Mouse (Mus musculus) small intestine, adult 2 months (tissue): Measurements from ENCODE around the gene Polr2c. TPM values are rescaled to one million over a fixed set of nuclear protein-coding genes. Genes with fewer than 3 reads are reported as not detected.

ENCODE experiments used
- H3K27ac ChIP-seq: fragments of 200-500 bp; 2 replicates; pipeline ENCODE4 v1.5.1; 2012; ENCODE audit warnings: low read depth, low read length, control low read depth, inconsistent platforms; ENCODE audit not compliant: insufficient read depth
- H3K27me3 ChIP-seq: fragments of 200-500 bp; 2 replicates; pipeline ENCODE4 v1.6.1; 2012; ENCODE audit warnings: mild to moderate bottlenecking, moderate library complexity, low read length, inconsistent platforms; ENCODE audit not compliant: control insufficient read depth, insufficient read depth
- H3K36me3 ChIP-seq: fragments of 200-500 bp; 2 replicates; pipeline ENCODE4 v1.6.1; 2012; ENCODE audit warnings: mild to moderate bottlenecking, low read length, control low read depth, inconsistent platforms; ENCODE audit not compliant: control insufficient read depth, insufficient read depth
- H3K4me1 ChIP-seq: fragments of 200-500 bp; 2 replicates; pipeline ENCODE4 v1.6.1; 2012; ENCODE audit warnings: low read length, inconsistent platforms, mixed read lengths; ENCODE audit not compliant: control insufficient read depth, insufficient read depth, insufficient read length
- H3K4me3 ChIP-seq: fragments of 200-500 bp; 2 replicates; pipeline ENCODE4 v1.5.1; 2012; ENCODE audit warnings: low read depth, mild to moderate bottlenecking, control low read depth, inconsistent platforms, low read length, moderate library complexity
- CTCF ChIP-seq: fragments of 200-500 bp; IDR thresholded peaks from 2 replicates; pipeline ENCODE4 v1.5.1; 2012; ENCODE audit warnings: low read depth, mild to moderate bottlenecking, control low read depth, inconsistent platforms, low read length, moderate library complexity, mixed read lengths; ENCODE audit not compliant: insufficient replicate concordance, insufficient read length; ENCODE audit errors: extremely low read depth
- POLR2A ChIP-seq: fragments of 200-500 bp; IDR thresholded peaks from 2 replicates; pipeline ENCODE4 v1.6.1; 2012; ENCODE audit warnings: low read depth, mild to moderate bottlenecking, control low read depth, inconsistent platforms, low read length, moderate library complexity
- WGBS: fragments of 180-500 bp; shearing (Covaris S2); methylation state at CpG from one replicate; pipeline ENCODE4 v1.1.7; 2018; 5-methylcytosine and 5-hydroxymethylcytosine counted together
- polyA plus RNA-seq: library from polyadenylated mRNA; depleted of rRNA; stranded (reverse); fragments of >200 nt; gene quantifications from 2 replicates; pipeline ENCODE4 v1.2.3, GENCODE M21; 2012

The Polr2c gene
- polyA plus RNA-seq, 1 experiment, result 57.1 TPM

DNA sequence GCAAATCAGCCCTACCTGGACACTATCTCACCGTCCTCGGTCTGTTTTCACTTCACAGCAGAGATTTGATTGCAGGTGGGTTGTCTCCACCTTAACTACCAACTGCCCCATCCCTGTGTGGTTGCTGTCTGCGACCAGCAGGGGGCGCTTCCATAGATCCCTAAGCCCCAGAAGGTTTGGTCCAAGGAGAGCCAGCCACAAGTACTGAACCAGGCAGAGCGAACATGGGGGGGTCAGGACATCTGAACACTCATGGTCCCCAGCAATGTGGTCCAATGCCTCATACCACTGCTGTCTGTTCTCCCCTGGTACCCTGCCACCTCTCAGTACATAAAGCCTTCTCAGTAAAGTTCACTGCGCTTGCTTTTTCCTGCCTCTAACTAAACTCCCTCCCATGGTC, 17.1 kb downstream of the Polr2c start:
- peak overlapping the region; percentile 79; the same call in 1 of the 2 replicates for H3K27ac ChIP-seq
- H3K27me3 ChIP-seq, result no peaks in the 10 kb centered on the region
- peak overlapping the region; percentile 86 for H3K4me3 ChIP-seq
- H3K36me3 ChIP-seq, result peaks cover 8% of the 10 kb centered on the region
- TF ChIP-seq POLR2A (no peak; the same call in 1 of the 2 replicates), CTCF (peak; percentile 91; the same call in 1 of the 2 replicates)
- WGBS, result 15% methylated on average over 6 of the region's 6 CpGs
- peaks cover 29% of the 10 kb centered on the region for H3K4me1 ChIP-seq

- H3K36me3 ChIP-seq, result 0 out of 2 replicates have a peak, but pooled peaks cover 3% of the 10 kb centered on the region
- H3K4me1 ChIP-seq, result peaks cover 27% of the 10 kb centered on the region
- TF ChIP-seq CTCF (no peak), POLR2A (peak; percentile 9; the same call in 1 of the 2 replicates)
- peak overlapping the region; percentile 86 for H3K4me3 ChIP-seq
- 11% methylated on average over 17 of the region's 17 CpGs for WGBS
- H3K27me3 ChIP-seq, result no peaks in the 10 kb centered on the region
- H3K27ac ChIP-seq, result peak overlapping the region; percentile 79
Measured at GRCm38 (mm10) chr8:94875096-94875870, 18.0 kb downstream of the Polr2c start.

DNA sequence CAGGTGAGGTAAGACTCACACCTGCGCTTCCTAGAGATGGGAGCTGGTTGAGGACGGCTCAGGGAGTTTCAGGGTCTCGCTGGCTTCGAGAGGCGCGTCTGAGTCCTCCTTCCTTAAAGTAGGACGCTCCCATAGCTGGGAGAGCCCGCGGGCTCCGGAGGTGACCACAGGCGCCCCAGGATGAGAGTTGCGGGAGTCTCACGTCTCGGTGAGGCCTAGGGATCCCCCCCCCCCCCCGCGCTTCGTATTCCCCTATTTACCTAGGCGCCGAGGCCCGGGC, 18.6 kb downstream of the Polr2c start:
- TF ChIP-seq CTCF (no peak), POLR2A (no peak)
- WGBS, result under 1% methylated on average over 20 of the region's 20 CpGs
- peak overlapping the region; percentile 79 for H3K27ac ChIP-seq
- 0 out of 2 replicates have a peak, but pooled peaks cover 3% of the 10 kb centered on the region for H3K36me3 ChIP-seq
- H3K4me3 ChIP-seq, result peak overlapping the region; percentile 86
- no peaks in the 10 kb centered on the region for H3K27me3 ChIP-seq
- H3K4me1 ChIP-seq, result peaks cover 21% of the 10 kb centered on the region

DNA sequence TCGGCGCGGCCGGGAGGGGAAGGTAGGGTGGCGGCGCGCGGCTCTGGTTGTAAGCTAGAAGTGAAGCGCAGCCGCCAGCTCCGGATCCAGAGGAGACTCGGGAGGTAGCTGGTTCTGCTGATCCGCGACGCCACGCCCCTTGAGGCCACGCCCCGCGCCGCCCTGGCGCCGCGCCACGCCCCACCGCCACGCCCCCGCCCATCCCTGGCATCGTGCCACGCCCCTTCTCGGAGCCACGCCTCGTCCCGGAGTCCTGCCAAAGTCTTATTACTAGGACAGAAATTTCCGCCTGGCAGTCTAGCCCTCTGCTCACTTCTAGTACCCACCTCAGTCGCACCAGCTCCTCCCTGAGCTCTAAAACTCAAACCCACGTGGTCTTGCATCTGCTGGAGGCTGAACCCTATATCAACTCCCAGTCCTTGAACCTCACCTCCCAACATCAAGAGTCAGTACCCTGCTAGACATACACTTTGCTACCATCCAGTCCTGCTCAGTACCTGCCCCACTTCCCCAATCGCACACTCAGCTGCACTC, 19.0 kb downstream of the Polr2c start, which contains the start of gene Dok4:
Gene Dok4, minus strand, starts transcription at position 134 of the 534 bp plus-strand sequence.
- H3K27me3 ChIP-seq, result no peaks in the 10 kb centered on the region
- H3K36me3 ChIP-seq, result 0 out of 2 replicates have a peak, but pooled peaks cover 3% of the 10 kb centered on the region
- H3K27ac ChIP-seq, result peak within 1 kb of the TSS; percentile 79
- H3K4me3 ChIP-seq, result peak within 1 kb of the TSS; percentile 86
- WGBS, result under 1% methylated on average over 31 of the region's 37 CpGs
- TF ChIP-seq CTCF (no peak), POLR2A (peak; percentile 75; the same call in 1 of the 2 replicates)
- peaks cover 21% of the 10 kb centered on the region for H3K4me1 ChIP-seq

GRCm38 (mm10) chr8:94876820-94877219, 19.6 kb downstream of the Polr2c start:
- H3K4me1 ChIP-seq, result peaks cover 21% of the 10 kb centered on the region
- no peak overlapping the region for H3K4me3 ChIP-seq
- 0 out of 2 replicates have a peak overlapping the region, but pooled peaks have one; percentile 73 for H3K27ac ChIP-seq
- H3K36me3 ChIP-seq, result 0 out of 2 replicates have a peak, but pooled peaks cover 3% of the 10 kb centered on the region
- no peaks in the 10 kb centered on the region for H3K27me3 ChIP-seq
- TF ChIP-seq CTCF, result no peak
- no peak for TF ChIP-seq POLR2A
- WGBS, result 55% methylated on average over 3 of the region's 3 CpGs

GRCm38 (mm10) chr8:94880742-94881141, 23.5 kb downstream of the Polr2c start:
- no peaks in the 10 kb centered on the region for H3K36me3 ChIP-seq
- WGBS, result 78% methylated on average over 4 of the region's 4 CpGs
- no peak overlapping the region for H3K27ac ChIP-seq
- TF ChIP-seq CTCF, result no peak
- TF ChIP-seq POLR2A, result no peak
- no peak overlapping the region for H3K4me3 ChIP-seq
- no peaks in the 10 kb centered on the region for H3K27me3 ChIP-seq
- H3K4me1 ChIP-seq, result peaks cover 6% of the 10 kb centered on the region; the same call in 1 of the 2 replicates
